In genomic region chr1:36274455-36274854, GRCm38 (mm10) we compare ENCODE assay signal across 11 mouse cellular contexts. TPM values are rescaled to one million over a fixed set of nuclear protein-coding genes. Genes with fewer than 3 reads are reported as not detected.
DNase-seq lines count a peak whose midpoint lies in the region; ATAC-seq and TF ChIP-seq lines count a peak whose summit lies in the region.
"Had no signal": no experiment of that assay in that cellular context is flagged by ENCODE, and none has a peak within 500 bp of the region (broad histone marks: within the 10 kb centered on the region; RNA-seq: fewer than 3 reads in every experiment).

Gene Neurl3, minus strand, starts transcription at chr1:36274679.

- H3K9me3 ChIP-seq in heart, embryonic 13.5 days, result no peaks in the 10 kb centered on the region
- H3K9me3 ChIP-seq in limb, embryonic 14.5 days (ENCODE audit: control insufficient read depth, low read length), result no peaks in the 10 kb centered on the region
- no peaks in the 10 kb centered on the region for H3K9me3 ChIP-seq in stomach, embryonic 16.5 days (replicated peaks; ENCODE audit: control insufficient read depth, low read length)
- H3K9me3 ChIP-seq: embryonic facial prominence, embryonic 13.5 days; hindbrain, embryonic 15.5 days had no signal

- peaks cover 43% of the 10 kb centered on the region for H3K4me1 ChIP-seq in heart, embryonic 13.5 days
- H3K4me1 ChIP-seq in thymus, adult 2 months (replicated peaks; ENCODE audit: control insufficient read depth, insufficient read depth, low read length), result peaks cover 48% of the 10 kb centered on the region
- H3K4me1 ChIP-seq in limb, embryonic 14.5 days (ENCODE audit: control insufficient read depth, insufficient read depth, low read length), result peaks cover 6% of the 10 kb centered on the region
- H3K4me1 ChIP-seq in stomach, embryonic 16.5 days (ENCODE audit: control insufficient read depth, insufficient read depth, low read length), result peaks cover 26% of the 10 kb centered on the region
- H3K4me1 ChIP-seq: hindbrain, embryonic 15.5 days had no signal

- 82% methylated on average over 5 of the region's 5 CpGs for WGBS in heart, embryonic 13.5 days
- 55% methylated on average over 5 of the region's 5 CpGs for WGBS in thymus, adult 2 months
- WGBS in limb, embryonic 14.5 days, result 87% methylated on average over 5 of the region's 5 CpGs
- 78% methylated on average over 5 of the region's 5 CpGs for WGBS in stomach, embryonic 16.5 days

- H3K36me3 ChIP-seq in heart, embryonic 13.5 days, result no peaks in the 10 kb centered on the region
- no peaks in the 10 kb centered on the region for H3K36me3 ChIP-seq in thymus, adult 2 months (ENCODE audit: control insufficient read depth, insufficient read depth, low read length)
- no peaks in the 10 kb centered on the region for H3K36me3 ChIP-seq in limb, embryonic 14.5 days (ENCODE audit: control insufficient read depth, insufficient read depth, low read length)
- H3K36me3 ChIP-seq in stomach, embryonic 16.5 days (ENCODE audit: control insufficient read depth, insufficient read depth, low read length), result no peaks in the 10 kb centered on the region
- H3K36me3 ChIP-seq: embryonic facial prominence, embryonic 13.5 days; hindbrain, embryonic 15.5 days had no signal

- H3K4me3 ChIP-seq in heart, embryonic 13.5 days, result peak within 1 kb of the TSS; percentile 16; the same call in 1 of the 2 replicates
- H3K4me3 ChIP-seq in thymus, adult 2 months (ENCODE audit: control insufficient read depth, insufficient read depth, low read length), result peak within 1 kb of the TSS; percentile 10
- H3K4me3 ChIP-seq in limb, embryonic 14.5 days (replicated peaks; ENCODE audit: low read length), result no peak within 1 kb of the TSS
- H3K4me3 ChIP-seq in stomach, embryonic 16.5 days (replicated peaks; ENCODE audit: low read length), result peak within 1 kb of the TSS; percentile 36
- H3K4me3 ChIP-seq: embryonic facial prominence, embryonic 13.5 days; hindbrain, embryonic 15.5 days had no signal

- no peak for ATAC-seq in heart, embryonic 13.5 days (ENCODE audit: extremely low read depth, insufficient number of reproducible peaks, low FRiP score, low TSS enrichment)
- ATAC-seq in limb, embryonic 14.5 days (ENCODE audit: low FRiP score, low read depth), result no peak
- no peak for ATAC-seq in stomach, embryonic 16.5 days (ENCODE audit: insufficient read depth, low FRiP score)

- no peak for TF ChIP-seq POLR2A in thymus, adult 2 months (IDR thresholded peaks at IDR 0.05; ENCODE audit: control insufficient read depth, extremely low read depth, insufficient read depth, low read length, poor library complexity)
- TF ChIP-seq POLR2A in limb, embryonic 14.5 days (IDR thresholded peaks at IDR 0.05; ENCODE audit: borderline replicate concordance, extremely low read depth, insufficient read depth, insufficient read length), result no peak

- no peak for DNase-seq in heart, adult 9 months (ENCODE audit: low spot score in 2 of 2)
- no peak for DNase-seq in thymus, adult 2 months
- DNase-seq in thymus, postnatal 10 days (ENCODE audit: low spot score in 2 of 2), result no peak
- no peak for DNase-seq in limb, embryonic 14.5 days (ENCODE audit: low spot score)
- DNase-seq in cerebellum, adult 9-10 months, result no peak
- DNase-seq in adrenal gland, adult (ENCODE audit: inconsistent age in 2 of 2, low spot score in 1 of 2), result no peak
- DNase-seq: adrenal gland, postnatal 36 days had no signal

- TF ChIP-seq CTCF in thymus, adult 2 months (IDR thresholded peaks at IDR 0.05; ENCODE audit: borderline replicate concordance, control insufficient read depth, extremely low read depth, insufficient read depth, low read length, poor library complexity), result no peak

- H3K27ac ChIP-seq in heart, embryonic 13.5 days (replicated peaks), result peak within 1 kb of the TSS; percentile 64
- peak within 1 kb of the TSS; percentile 27; the same call in 1 of the 2 replicates for H3K27ac ChIP-seq in thymus, adult 2 months (ENCODE audit: control insufficient read depth, insufficient read depth, low read length)
- H3K27ac ChIP-seq in limb, embryonic 14.5 days (replicated peaks; ENCODE audit: low read depth, low read length), result no peak within 1 kb of the TSS
- peak within 1 kb of the TSS; percentile 97 for H3K27ac ChIP-seq in stomach, embryonic 16.5 days (ENCODE audit: low read length)
- H3K27ac ChIP-seq: embryonic facial prominence, embryonic 13.5 days; hindbrain, embryonic 15.5 days had no signal

- H3K9ac ChIP-seq in heart, embryonic 13.5 days, result peak within 1 kb of the TSS; percentile 63
- H3K9ac ChIP-seq in limb, embryonic 14.5 days (ENCODE audit: low read depth, low read length, severe bottlenecking), result 0 out of 2 replicates have a peak within 1 kb of the TSS, but pooled peaks have one; percentile 28
- peak within 1 kb of the TSS; percentile 69 for H3K9ac ChIP-seq in stomach, embryonic 16.5 days (ENCODE audit: low read length)
- H3K9ac ChIP-seq: embryonic facial prominence, embryonic 13.5 days; hindbrain, embryonic 15.5 days had no signal

- H3K27me3 ChIP-seq in heart, embryonic 13.5 days (replicated peaks), result peaks cover 8% of the 10 kb centered on the region
- H3K27me3 ChIP-seq in thymus, adult 2 months (ENCODE audit: control insufficient read depth, insufficient read depth, low read length), result no peaks in the 10 kb centered on the region
- H3K27me3 ChIP-seq in limb, embryonic 14.5 days (ENCODE audit: control insufficient read depth, insufficient read depth, low read length), result peaks cover 4% of the 10 kb centered on the region; the same call in 1 of the 2 replicates
- no peaks in the 10 kb centered on the region for H3K27me3 ChIP-seq in stomach, embryonic 16.5 days (ENCODE audit: control insufficient read depth, insufficient read depth, low read length)
- H3K27me3 ChIP-seq: hindbrain, embryonic 15.5 days had no signal

- peak within 1 kb of the TSS; percentile 56 for H3K4me2 ChIP-seq in heart, embryonic 13.5 days
- no peak within 1 kb of the TSS for H3K4me2 ChIP-seq in limb, embryonic 14.5 days (replicated peaks; ENCODE audit: low read depth, low read length, severe bottlenecking)
- H3K4me2 ChIP-seq in stomach, embryonic 16.5 days (ENCODE audit: low read depth, low read length), result peak within 1 kb of the TSS; percentile 50
- H3K4me2 ChIP-seq: embryonic facial prominence, embryonic 13.5 days; hindbrain, embryonic 15.5 days had no signal

RNA-seq across cellular contexts. Expression of gene Neurl3, which starts in this region (rescaled TPM):
- polyA plus RNA-seq in heart, embryonic 13.5 days (2015; fragmentation: Nextera tagmentation; extraction: Ambion mirVana), result 3.7 and 4.7 TPM in 2 replicates
- polyA plus RNA-seq in thymus, adult 2 months (2012; rRNA removed), result 13.4 and 14.3 TPM in 2 replicates
- 3.0 and 3.7 TPM in 2 replicates for polyA plus RNA-seq in limb, embryonic 14.5 days (2012; rRNA removed)
- polyA plus RNA-seq in limb, embryonic 14.5 days (2014; fragmentation: Nextera tagmentation; extraction: Ambion mirVana), result 1.8 and 1.9 TPM in 2 replicates
- polyA plus RNA-seq in stomach, embryonic 16.5 days (2015; fragmentation: Nextera tagmentation; extraction: Ambion mirVana), result 19.6 and 21.4 TPM in 2 replicates
